Mouse (Mus musculus) erythroblast, embryonic 14.5 days (primary cell): ENCODE data around the gene Nlk. TPM values are rescaled to one million over a fixed set of nuclear protein-coding genes. Genes with fewer than 3 reads are reported as not detected.

Source experiments
- H3K27me3 ChIP-seq: 2 replicates; pipeline ENCODE4 v1.6.1; 2012; ENCODE audit warnings: inconsistent platforms; ENCODE audit not compliant: control insufficient read depth
- H3K36me3 ChIP-seq: 2 replicates; pipeline ENCODE4 v1.6.1; 2012; ENCODE audit warnings: mild to moderate bottlenecking, inconsistent platforms; ENCODE audit not compliant: control insufficient read depth
- H3K4me1 ChIP-seq: 2 replicates; pipeline ENCODE4 v1.6.1; 2012; ENCODE audit warnings: inconsistent platforms; ENCODE audit not compliant: control insufficient read depth
- H3K4me3 ChIP-seq: replicated peaks from 2 replicates; pipeline ENCODE3; 2012; ENCODE audit warnings: moderate library complexity, mild to moderate bottlenecking, inconsistent platforms
- H3K9me3 ChIP-seq: 2 replicates; pipeline ENCODE4 v1.6.1; 2012; ENCODE audit warnings: low read length, inconsistent platforms, mixed read lengths; ENCODE audit not compliant: control insufficient read depth
- GATA1 ChIP-seq: IDR thresholded peaks from 2 replicates; pipeline ENCODE4 v1.6.1; 2012; ENCODE audit warnings: low read length, inconsistent platforms, mixed read lengths
- TAL1 ChIP-seq: IDR thresholded peaks from 3 replicates; pipeline ENCODE4 v1.6.1; 2012; ENCODE audit warnings: low read length, inconsistent platforms, mixed read lengths
- polyA plus RNA-seq: library from polyadenylated mRNA; stranded (reverse); fragments of >175 nt; gene quantifications from 2 replicates; pipeline ENCODE4 v1.2.3, GENCODE M21; 2012

Nlk gene
- polyA plus RNA-seq, 1 experiment: 0.15 TPM

DNA sequence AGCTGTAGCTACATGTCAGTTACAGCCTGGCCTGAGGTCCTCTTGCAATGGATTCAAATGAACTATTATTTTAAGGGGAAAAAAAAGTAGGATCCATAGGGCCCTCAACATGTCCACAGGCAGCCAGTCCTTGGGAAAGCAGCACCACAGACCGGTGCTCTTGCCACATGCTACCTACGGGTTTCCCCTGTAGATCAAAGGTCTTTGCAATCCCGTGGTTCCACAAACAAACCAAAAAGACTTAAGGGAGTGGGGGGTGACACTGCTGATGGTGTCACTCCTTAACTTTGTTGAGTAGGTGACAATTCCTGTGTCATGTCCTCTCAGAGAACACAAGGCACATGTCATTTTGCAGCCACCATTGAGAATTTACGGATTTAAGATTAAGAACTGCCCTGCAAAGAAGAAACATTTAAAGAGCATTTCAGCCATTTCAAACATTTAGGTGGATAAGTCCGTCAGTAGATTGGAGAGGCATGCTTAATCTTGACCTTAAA lies 147.6 kb downstream of the Nlk start:
- Histone ChIP-seq H3K9me3 (peaks cover 5% of the 10 kb centered on the region; the same call in 1 of the 2 replicates), H3K27me3 (no peaks in the 10 kb centered on the region), H3K4me3 (peak overlapping the region; percentile 90), H3K4me1 (peaks cover 42% of the 10 kb centered on the region), H3K36me3 (peaks cover 13% of the 10 kb centered on the region)
- TF ChIP-seq GATA1 (no peak), TAL1 (no peak)

DNA sequence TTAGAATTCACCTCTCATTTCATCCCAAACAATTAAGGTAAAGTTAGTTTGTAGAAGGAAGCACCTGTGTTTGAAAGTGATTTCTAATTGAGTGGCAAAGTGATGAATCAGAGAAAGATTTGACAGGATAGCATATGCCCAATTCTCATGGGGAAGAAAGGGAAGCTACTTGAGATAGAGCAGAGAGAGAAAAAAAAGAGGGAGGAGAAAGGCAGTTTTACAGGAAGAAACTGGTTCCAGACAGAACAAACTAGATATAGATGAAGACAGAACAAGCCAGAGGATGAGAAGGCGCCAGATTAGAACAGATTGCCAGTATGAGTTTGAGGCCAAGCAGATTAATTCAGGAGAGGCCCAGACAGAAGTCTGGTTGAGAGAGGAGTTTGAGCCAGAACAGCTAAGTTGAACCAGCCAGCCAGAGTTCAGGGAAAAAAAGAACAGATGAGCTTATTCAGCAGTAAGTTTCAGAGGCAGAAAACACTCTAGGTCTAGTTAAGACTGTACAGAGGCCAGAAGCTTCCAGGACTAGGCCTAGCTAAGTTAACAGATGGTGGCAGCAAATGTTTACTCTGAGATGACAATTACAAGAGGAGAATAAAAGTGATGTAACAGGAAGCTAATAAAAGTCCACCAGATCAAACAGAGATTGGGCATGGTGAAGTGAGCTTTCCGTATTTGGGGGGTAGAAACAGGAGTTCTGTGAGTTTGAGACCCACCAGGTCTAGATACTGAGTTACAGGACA lies 149.3 kb downstream of the Nlk start:
- TF ChIP-seq GATA1 (no peak), TAL1 (no peak)
- peaks cover 43% of the 10 kb centered on the region for H3K4me1 ChIP-seq
- no peak overlapping the region for H3K4me3 ChIP-seq
- no peaks in the 10 kb centered on the region for H3K27me3 ChIP-seq
- H3K9me3 ChIP-seq: no peaks in the 10 kb centered on the region
- H3K36me3 ChIP-seq: peaks cover 26% of the 10 kb centered on the region

DNA sequence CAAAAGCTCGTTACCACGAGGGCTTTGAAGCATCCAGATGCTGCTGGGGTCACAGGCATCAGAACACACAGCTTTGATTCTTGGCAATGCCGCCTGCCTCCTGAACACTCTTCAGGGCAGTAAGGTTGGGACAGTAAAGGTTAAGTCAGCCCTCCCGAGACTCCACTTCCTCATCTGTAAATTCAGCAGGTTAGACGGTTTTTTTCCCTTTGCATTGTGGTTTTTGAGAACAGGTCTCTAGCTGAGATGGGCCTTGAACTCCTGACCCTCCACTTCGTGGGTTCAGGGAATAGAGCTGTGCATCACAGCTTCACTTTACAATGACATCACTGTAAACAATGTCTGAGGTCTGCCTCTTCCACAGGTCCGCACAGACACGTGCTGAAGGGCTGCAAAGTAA lies 152.0 kb downstream of the Nlk start:
- H3K9me3 ChIP-seq: no peaks in the 10 kb centered on the region
- H3K36me3 ChIP-seq: peaks cover 52% of the 10 kb centered on the region
- TF ChIP-seq GATA1 (no peak), TAL1 (no peak)
- peaks cover 32% of the 10 kb centered on the region for H3K4me1 ChIP-seq
- H3K27me3 ChIP-seq: no peaks in the 10 kb centered on the region
- H3K4me3 ChIP-seq: no peak overlapping the region

DNA sequence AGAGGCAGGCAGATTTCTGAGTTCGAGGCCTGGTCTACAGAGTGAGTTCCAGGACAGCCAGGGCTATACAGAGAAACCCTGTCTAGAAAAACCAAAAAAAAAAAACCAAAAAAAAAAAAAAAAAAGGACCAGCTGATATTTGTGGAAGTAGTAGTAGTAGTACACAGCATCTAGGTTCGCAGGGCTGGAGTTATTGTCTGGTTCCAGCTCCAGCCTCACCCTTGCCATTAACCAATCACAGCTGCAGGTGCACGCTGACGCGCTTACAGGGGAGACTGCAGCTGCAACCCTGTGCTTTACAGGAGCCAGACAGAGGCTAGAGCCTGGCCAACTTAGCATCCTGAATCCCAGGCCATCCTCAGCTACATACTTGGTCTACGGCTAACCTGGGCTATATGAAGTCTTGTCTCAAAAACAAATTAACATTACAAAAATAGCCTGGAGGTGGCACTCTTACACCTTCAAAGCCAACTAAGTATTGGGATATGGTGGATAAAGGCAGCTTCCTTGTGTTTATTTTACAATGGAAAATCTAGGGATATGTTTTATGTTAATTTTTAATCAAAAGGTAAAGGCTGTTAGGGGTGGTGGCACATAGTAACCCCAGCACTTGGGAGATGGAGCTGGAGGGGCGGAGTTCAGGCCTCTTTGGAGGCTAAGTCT lies 152.6 kb downstream of the Nlk start:
- Histone ChIP-seq H3K36me3 (peaks cover 58% of the 10 kb centered on the region), H3K4me3 (no peak overlapping the region), H3K4me1 (peaks cover 26% of the 10 kb centered on the region), H3K9me3 (no peaks in the 10 kb centered on the region), H3K27me3 (no peaks in the 10 kb centered on the region)
- no peak for TF ChIP-seq TAL1
- TF ChIP-seq GATA1: no peak

DNA sequence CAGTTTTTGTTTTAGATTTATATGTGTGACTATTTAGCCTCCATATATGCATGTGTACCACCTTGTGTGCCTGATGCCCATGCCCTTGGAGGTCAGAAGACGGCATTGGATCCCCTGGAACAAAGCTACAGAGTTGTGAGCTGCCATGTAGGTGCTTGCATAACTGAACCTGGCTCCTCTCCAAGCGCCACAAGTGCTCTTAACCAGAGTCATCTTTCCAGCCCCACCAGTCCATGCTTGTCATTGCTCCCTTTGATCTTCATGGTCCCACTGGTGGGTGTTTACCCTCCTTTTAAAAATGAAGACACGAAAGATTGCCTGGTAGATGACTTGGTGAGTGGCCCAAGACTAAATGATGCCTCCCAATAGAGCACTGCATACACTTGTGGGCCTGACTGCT lies 156.8 kb downstream of the Nlk start:
- TF ChIP-seq TAL1 (no peak), GATA1 (no peak)
- Histone ChIP-seq H3K9me3 (no peaks in the 10 kb centered on the region), H3K4me3 (no peak overlapping the region), H3K27me3 (no peaks in the 10 kb centered on the region), H3K4me1 (peaks cover 36% of the 10 kb centered on the region), H3K36me3 (peaks cover 64% of the 10 kb centered on the region)

DNA sequence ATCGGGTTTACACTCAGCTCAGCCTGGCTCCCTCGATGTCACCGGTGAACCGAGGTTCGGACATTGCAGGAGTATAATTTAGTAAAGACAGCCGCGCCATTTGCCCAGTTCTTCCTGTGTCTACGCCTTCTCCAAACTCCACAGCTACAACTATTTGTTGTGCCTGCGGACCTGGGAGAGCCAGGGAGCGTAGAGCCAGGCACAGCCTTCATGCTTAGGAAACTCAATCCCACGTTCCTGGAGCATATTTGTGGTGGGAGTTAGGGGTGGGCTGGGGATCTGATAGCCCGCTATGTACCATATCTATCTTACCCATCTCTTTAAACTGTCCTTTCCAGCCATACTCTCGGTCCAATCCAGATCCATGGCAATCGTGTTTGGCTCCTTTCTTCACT lies 160.5 kb downstream of the Nlk start:
- peak overlapping the region; percentile 77 for H3K4me3 ChIP-seq
- no peaks in the 10 kb centered on the region for H3K27me3 ChIP-seq
- peaks cover 34% of the 10 kb centered on the region for H3K36me3 ChIP-seq
- no peak for TF ChIP-seq TAL1
- TF ChIP-seq GATA1: no peak
- no peaks in the 10 kb centered on the region for H3K9me3 ChIP-seq
- peaks cover 40% of the 10 kb centered on the region for H3K4me1 ChIP-seq

DNA sequence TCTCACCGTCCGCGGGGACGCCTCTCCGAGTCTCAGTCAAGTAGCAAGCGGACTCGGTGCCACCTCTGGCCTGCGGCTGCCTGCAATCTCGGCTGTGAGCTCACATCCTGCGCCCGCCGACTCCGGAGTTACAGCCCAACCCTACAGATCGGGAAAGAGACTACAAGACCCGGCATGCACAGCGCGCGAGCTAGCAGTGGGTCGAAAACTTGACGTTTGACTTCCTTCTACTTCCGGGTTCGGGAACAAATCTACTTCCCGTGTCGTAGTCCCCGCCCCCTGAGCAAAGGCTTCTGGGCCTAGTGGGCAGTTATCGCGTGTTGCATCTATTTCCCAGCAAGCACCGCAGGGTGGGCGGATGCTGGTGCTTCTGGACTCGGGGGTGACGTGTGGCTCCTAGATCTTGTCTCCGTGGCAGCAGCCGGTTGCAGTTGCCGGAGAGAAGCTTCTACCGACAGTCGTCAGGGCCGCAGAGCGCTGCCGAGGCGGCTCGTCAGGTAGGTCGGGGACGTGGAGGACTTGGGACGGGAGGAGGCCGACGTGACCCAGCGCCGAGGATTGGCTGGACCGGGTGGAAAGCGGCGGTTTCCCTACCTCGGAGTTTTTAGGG lies 161.0 kb downstream of the Nlk start, which contains the start of the genes Tnfaip1 and Ift20:
Tnfaip1 (minus strand) TSS at position 253 of the 610 bp plus-strand sequence.
Ift20 (plus strand) TSS at position 282 of the 610 bp plus-strand sequence.
- Histone ChIP-seq H3K4me1 (peaks cover 40% of the 10 kb centered on the region), H3K4me3 (peak within 1 kb of the TSS; percentile 77)

DNA sequence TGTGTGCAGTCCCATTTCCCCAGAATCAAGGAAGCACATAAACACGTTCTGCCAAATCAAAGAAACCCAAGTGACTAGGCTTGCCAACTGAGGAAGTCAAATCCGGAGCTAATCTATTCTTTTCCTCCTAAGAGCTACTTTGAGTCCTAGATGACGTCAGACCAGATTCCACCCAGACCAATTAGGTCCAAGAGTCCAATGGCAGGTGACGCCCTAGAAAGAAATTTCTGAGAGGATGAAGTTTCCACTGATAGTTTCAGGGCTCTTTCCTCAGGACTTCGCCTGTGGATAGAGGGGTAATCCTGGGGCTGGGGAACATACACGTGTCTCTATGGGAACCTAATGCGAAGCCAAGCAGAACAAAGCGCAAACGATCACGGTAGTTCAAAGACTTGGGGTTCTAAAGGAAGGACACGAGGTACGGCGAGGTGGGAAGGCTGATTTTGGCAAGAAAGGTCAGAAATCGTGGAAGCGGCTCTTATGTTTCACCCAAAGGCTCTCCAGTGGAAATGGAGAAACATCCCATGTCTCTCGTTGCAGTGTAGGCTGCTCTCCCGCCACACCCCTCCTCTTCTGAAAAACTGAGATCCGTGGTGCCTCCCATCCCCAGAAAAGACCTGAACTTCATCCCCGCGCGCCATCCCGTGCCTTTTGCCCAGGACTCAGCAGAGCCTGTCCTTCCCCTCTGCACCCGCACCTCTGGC lies 161.6 kb downstream of the Nlk start:
- no peaks in the 10 kb centered on the region for H3K9me3 ChIP-seq
- H3K27me3 ChIP-seq: no peaks in the 10 kb centered on the region
- peaks cover 40% of the 10 kb centered on the region for H3K4me1 ChIP-seq
- H3K4me3 ChIP-seq: peak overlapping the region; percentile 77
- H3K36me3 ChIP-seq: peaks cover 23% of the 10 kb centered on the region
- no peak for TF ChIP-seq TAL1
- no peak for TF ChIP-seq GATA1

More for the DNA sequence above, 161.0 kb downstream of the Nlk start, which contains the start of the genes Tnfaip1 and Ift20:
- no peak for TF ChIP-seq TAL1
- peak; percentile 88 for TF ChIP-seq GATA1
- Histone ChIP-seq H3K9me3 (no peaks in the 10 kb centered on the region), H3K36me3 (peaks cover 29% of the 10 kb centered on the region), H3K27me3 (no peaks in the 10 kb centered on the region)
